In the genomic region with DNA sequence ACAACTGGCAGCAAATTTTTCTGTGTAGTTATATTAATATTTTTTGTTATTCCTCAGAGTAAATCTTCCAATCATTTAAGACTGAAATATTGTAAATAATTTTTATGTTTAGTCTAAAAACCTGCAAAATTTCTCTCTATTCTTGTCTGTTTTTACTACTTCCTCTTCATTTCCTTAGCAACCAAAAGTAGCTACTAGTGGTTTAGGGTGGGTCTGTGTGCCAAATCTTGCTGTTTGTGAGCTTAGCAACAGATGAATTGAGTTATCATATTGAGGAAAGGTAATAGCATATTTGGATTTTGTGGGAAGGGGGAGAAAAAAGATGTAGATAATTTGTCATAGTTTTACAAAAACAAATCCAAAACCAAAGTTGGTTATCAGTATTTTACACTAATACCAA, we compare ENCODE assay signal across 7 mouse cellular contexts. TPM values are rescaled to one million over a fixed set of nuclear protein-coding genes. Genes with fewer than 3 reads are reported as not detected.
DNase-seq lines count a peak whose midpoint lies in the region; ATAC-seq and TF ChIP-seq lines count a peak whose summit lies in the region.

No protein-coding gene starts in this region.

- H3K9ac ChIP-seq in kidney, embryonic 14.5 days (ENCODE audit: low read depth, low read length): no peak overlapping the region
- H3K9ac ChIP-seq in limb, embryonic 12.5 days (replicated peaks): no peak overlapping the region

- no peak overlapping the region; the same call in 1 of the 2 replicates for H3K4me3 ChIP-seq in kidney, embryonic 14.5 days (ENCODE audit: low read length)
- H3K4me3 ChIP-seq in C2C12 (ENCODE audit: insufficient read depth, poor library complexity, severe bottlenecking): peak overlapping the region; percentile 44
- peak overlapping the region; percentile 61; the same call in 1 of the 2 replicates for H3K4me3 ChIP-seq in embryonic facial prominence, embryonic 10.5 days
- peak overlapping the region; percentile 40 for H3K4me3 ChIP-seq in limb, embryonic 12.5 days (replicated peaks)

- no peak for ATAC-seq in kidney, embryonic 14.5 days (ENCODE audit: low FRiP score, low TSS enrichment)
- ATAC-seq in limb, embryonic 12.5 days (ENCODE audit: insufficient number of reproducible peaks, insufficient read depth, low FRiP score, low TSS enrichment, low read depth): no peak

- no peak overlapping the region for H3ac ChIP-seq in C2C12 (ENCODE audit: control insufficient read depth, insufficient read length, low read depth)

- no peaks in the 10 kb centered on the region for H3K9me3 ChIP-seq in kidney, embryonic 14.5 days (ENCODE audit: control insufficient read depth, low read length)
- no peaks in the 10 kb centered on the region for H3K9me3 ChIP-seq in embryonic facial prominence, embryonic 10.5 days
- no peaks in the 10 kb centered on the region for H3K9me3 ChIP-seq in limb, embryonic 12.5 days

- no peaks in the 10 kb centered on the region for H3K36me3 ChIP-seq in kidney, embryonic 14.5 days (ENCODE audit: control insufficient read depth, insufficient read depth, low read length)
- H3K36me3 ChIP-seq in C2C12 (ENCODE audit: control insufficient read depth, insufficient read depth): no peaks in the 10 kb centered on the region
- no peaks in the 10 kb centered on the region for H3K36me3 ChIP-seq in embryonic facial prominence, embryonic 10.5 days (replicated peaks)
- H3K36me3 ChIP-seq in limb, embryonic 12.5 days: no peaks in the 10 kb centered on the region

- H3K4me2 ChIP-seq in kidney, embryonic 14.5 days (replicated peaks; ENCODE audit: low read depth, low read length): peak overlapping the region; percentile 34; the same call in 1 of the 2 replicates
- peak overlapping the region; percentile 76 for H3K4me2 ChIP-seq in limb, embryonic 12.5 days

- H3K79me2 ChIP-seq in C2C12 (ENCODE audit: control insufficient read depth, insufficient read depth): peaks cover 61% of the 10 kb centered on the region

- H3K79me3 ChIP-seq in C2C12 (ENCODE audit: low read depth): peaks cover 35% of the 10 kb centered on the region

- H3K27me3 ChIP-seq in kidney, embryonic 14.5 days (ENCODE audit: control insufficient read depth, insufficient read depth, low read length): no peaks in the 10 kb centered on the region
- H3K27me3 ChIP-seq in C2C12 (ENCODE audit: control insufficient read depth, insufficient read depth, insufficient read length): no peaks in the 10 kb centered on the region
- no peaks in the 10 kb centered on the region for H3K27me3 ChIP-seq in embryonic facial prominence, embryonic 10.5 days (replicated peaks; ENCODE audit: low read depth, poor library complexity, severe bottlenecking)
- H3K27me3 ChIP-seq in limb, embryonic 12.5 days: no peaks in the 10 kb centered on the region

- H3K27ac ChIP-seq in kidney, embryonic 14.5 days (ENCODE audit: low read depth, low read length): no peak overlapping the region
- no peak overlapping the region for H3K27ac ChIP-seq in embryonic facial prominence, embryonic 10.5 days (replicated peaks)
- H3K27ac ChIP-seq in limb, embryonic 12.5 days: no peak overlapping the region

- no peak for TF ChIP-seq CTCF in C2C12 (IDR thresholded peaks at IDR 0.05; ENCODE audit: control insufficient read depth, insufficient read depth, insufficient read length)

- H3K4me1 ChIP-seq in kidney, embryonic 14.5 days (ENCODE audit: control insufficient read depth, insufficient read depth, low read length): peaks cover 10% of the 10 kb centered on the region; the same call in 1 of the 2 replicates
- H3K4me1 ChIP-seq in embryonic facial prominence, embryonic 10.5 days: peaks cover 30% of the 10 kb centered on the region
- no peaks in the 10 kb centered on the region; the same call in 1 of the 2 replicates for H3K4me1 ChIP-seq in limb, embryonic 12.5 days (replicated peaks)

- DNase-seq in kidney, adult 18-20 months: no peak
- no peak for DNase-seq in embryonic facial prominence, embryonic 10.5 days (ENCODE audit: low spot score)
- DNase-seq in spleen, postnatal 10 days (ENCODE audit: low spot score in 2 of 2): no peak
- no peak for DNase-seq in urinary bladder, adult 18-20 months (ENCODE audit: low spot score in 2 of 2)

TF ChIP-seq in C2C12, 6 proteins besides CTCF, POLR2A, EP300 and RAD21:
- TF ChIP-seq MAX (IDR thresholded peaks at IDR 0.05) (no peak), USF1 (IDR thresholded peaks at IDR 0.05; ENCODE audit: low read depth) (no peak), CEBPB (IDR thresholded peaks at IDR 0.05; ENCODE audit: low read depth) (no peak), MYOD1 (IDR thresholded peaks at IDR 0.05; ENCODE audit: control insufficient read depth, insufficient read length, low read depth) (no peak)

RNA-seq across cellular contexts. Expression of a gene that starts 1.5 kb away (rescaled TPM):
- polyA plus RNA-seq in kidney, embryonic 14.5 days (2014; fragmentation: Nextera tagmentation; extraction: Ambion mirVana): 2.8 and 4.8 TPM in 2 replicates
- 1.3 TPM for polyA plus RNA-seq in C2C12 (2012; fragmentation: generic; extraction: Trizol)
- 2.8 and 3.6 TPM in 2 replicates for polyA plus RNA-seq in embryonic facial prominence, embryonic 10.5 days (2016; fragmentation: Nextera tagmentation; extraction: Ambion mirVana)
- polyA plus RNA-seq in limb, embryonic 12.5 days (2016; fragmentation: Nextera tagmentation; extraction: Ambion mirVana): 3.9 and 4.5 TPM in 2 replicates
